Mouse (Mus musculus): Measurements from ENCODE around the gene 4930519P11Rik.

Gene 4930519P11Rik

GRCm38 (mm10) chr2:154632203-154632780 lies 19.1 kb upstream of the 4930519P11Rik start:
- peak; percentile 18 for DNase-seq (ENCODE audit: low spot score)

- DNase-seq (ENCODE audit: low spot score) = no peak
These were observed 17.3 kb upstream of the 4930519P11Rik start for GRCm38 (mm10) chr2:154630531-154630930.

DNA sequence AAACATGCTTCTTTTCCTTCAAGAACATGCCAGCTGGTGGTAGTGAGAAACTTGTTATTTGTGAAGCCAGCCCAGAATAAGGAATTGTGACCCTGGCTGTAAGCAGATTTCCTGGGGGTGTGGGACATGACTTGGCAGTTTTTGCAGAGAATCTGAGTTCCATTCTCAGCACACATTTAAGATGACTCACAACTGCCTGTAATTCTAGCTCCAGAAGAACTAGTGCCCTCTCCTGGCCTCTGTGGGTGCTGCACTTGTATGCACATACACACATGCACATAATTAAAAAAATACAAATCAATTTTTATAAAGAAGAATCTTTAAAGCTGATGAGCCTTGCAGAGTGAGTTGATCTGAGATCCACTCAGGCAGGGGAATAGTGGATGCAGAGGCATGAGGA lies 10.9 kb upstream of the 4930519P11Rik start:
- DNase-seq (ENCODE audit: low spot score) = no peak

GRCm38 (mm10) chr2:154621684-154622083 lies 8.4 kb upstream of the 4930519P11Rik start:
- DNase-seq (ENCODE audit: low spot score) = no peak

DNA sequence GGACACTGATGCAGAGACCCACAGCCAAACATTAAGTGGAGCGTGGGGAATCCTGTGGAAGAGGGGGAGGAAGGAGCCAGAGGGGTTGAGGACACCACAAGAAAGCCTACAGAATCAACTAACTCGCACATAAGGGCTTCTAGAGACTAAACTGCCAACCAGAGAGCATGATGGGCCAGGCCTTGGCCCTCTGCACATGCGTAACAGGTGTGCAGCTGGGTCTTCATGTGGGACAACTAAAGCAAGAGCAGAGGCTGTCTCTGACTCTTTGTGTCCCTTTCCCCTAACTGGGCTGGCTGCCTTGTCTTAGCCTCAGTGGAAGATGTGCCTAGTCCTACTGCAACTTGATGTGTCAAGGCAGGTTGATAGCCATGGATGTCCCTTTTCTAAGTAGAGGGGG lies 3.8 kb upstream of the 4930519P11Rik start:
- DNase-seq (ENCODE audit: low spot score) = no peak

DNA sequence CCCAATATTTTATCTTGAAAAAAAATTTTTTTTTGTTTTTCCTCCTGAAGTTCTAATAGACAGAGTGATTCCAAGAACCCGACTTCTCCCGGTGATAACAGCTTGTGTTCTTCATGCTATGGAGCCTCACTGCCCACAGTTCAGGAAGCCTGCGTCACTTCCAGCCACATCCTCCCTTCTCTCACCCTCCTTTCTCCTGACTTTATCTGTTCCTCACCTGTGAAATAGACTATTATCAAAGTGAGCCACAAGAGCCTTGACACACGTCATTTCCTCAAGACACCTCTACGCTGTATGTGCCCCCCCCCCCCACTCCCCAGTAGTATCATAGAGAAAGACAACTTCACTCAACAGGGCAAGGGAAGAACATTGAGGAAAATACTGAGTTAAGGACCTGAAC lies 2.4 kb upstream of the 4930519P11Rik start:
- no peak for DNase-seq (ENCODE audit: low spot score)

GRCm38 (mm10) chr2:154614841-154615576 lies 1.8 kb upstream of the 4930519P11Rik start:
- DNase-seq (ENCODE audit: low spot score) = no peak

DNA sequence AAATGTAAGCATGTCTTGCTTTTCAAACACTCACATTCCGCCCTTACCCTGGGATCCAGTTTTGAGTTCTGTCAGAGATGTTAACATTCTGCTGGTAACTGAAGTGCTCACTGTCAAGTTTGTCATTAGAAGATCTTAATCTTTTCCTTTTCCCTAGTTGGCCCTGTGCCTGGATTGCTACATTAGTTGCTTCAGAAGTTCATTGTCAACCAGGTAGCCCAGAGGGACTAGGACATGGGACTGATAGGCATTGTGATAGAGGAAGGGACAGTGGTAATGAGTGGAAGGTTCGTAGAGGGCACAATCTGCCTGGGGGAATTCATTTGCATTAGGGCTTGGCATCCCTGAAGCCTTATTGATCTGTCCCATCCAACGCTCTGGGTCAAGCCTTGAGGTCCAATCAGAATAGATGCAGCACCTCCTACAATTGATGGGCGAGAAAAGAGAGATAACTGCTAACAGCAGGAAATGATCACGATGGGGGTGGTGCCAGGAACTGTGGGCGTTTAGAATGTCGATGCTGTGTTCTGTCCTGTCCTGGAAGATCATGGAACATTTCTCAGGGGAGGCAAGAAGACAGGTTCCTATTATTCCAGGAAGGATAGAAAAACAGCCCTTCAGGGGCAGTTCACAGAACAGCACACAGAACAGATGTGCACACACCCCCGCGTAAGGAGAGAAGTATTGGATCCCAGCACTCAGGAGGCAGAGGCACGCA lies 4.0 kb downstream of the 4930519P11Rik start:
- no peak for DNase-seq (ENCODE audit: low spot score)

GRCm38 (mm10) chr2:154606965-154607364 lies 6.3 kb downstream of the 4930519P11Rik start:
- no peak for DNase-seq (ENCODE audit: low spot score)

DNA sequence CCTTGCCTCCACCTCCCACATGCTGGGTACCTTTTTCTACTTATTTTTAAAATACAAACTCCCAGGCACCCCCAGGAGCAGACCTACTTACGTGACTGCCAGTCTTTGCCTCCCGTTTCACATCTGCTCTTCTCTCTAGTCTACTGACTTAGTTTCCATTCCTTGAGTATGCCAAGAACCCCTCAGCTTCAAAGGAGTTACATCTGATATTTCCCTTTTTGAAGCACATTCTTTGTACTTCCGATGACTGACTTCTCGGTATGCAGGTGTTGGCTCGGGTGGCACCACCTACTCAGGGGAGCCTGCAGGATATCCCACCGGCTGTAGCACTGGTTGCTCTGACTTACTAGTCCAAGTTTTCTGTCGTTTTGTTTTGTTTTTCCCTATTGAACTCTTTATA lies 9.1 kb downstream of the 4930519P11Rik start:
- DNase-seq (ENCODE audit: low spot score) = no peak

- DNase-seq (ENCODE audit: low spot score) = peak; percentile 99
These were observed 9.5 kb downstream of the 4930519P11Rik start, which contains the start of gene Pxmp4 for GRCm38 (mm10) chr2:154603638-154604153. Gene Pxmp4 (minus strand): TSS chr2:154603708.

GRCm38 (mm10) chr2:154603007-154603637 lies 10.1 kb downstream of the 4930519P11Rik start:
- no peak for DNase-seq (ENCODE audit: low spot score)

GRCm38 (mm10) chr2:154601324-154601723 lies 11.9 kb downstream of the 4930519P11Rik start:
- DNase-seq (ENCODE audit: low spot score) = no peak

DNA sequence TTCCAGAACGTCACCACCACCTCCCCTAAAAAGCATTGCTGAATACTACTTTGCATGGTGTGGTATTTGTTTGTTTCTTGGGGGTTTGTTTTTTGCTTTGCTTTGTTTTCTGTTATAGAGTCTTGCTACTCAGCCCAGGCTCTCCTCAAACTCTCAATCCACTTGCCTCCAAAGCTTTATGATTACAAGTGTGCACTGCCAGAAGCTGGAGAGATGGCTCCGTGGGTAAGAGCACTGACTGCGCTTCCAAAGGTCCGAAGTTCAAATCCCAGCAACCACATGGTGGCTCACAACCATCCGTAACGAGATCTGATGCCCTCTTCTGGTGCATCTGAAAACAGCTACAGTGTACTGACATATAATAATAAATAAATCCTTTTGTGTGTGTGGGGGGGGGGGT lies 12.7 kb downstream of the 4930519P11Rik start:
- no peak for DNase-seq (ENCODE audit: low spot score)

- no peak for DNase-seq (ENCODE audit: low spot score)
These were observed 15.8 kb downstream of the 4930519P11Rik start for GRCm38 (mm10) chr2:154597399-154597798.

DNA sequence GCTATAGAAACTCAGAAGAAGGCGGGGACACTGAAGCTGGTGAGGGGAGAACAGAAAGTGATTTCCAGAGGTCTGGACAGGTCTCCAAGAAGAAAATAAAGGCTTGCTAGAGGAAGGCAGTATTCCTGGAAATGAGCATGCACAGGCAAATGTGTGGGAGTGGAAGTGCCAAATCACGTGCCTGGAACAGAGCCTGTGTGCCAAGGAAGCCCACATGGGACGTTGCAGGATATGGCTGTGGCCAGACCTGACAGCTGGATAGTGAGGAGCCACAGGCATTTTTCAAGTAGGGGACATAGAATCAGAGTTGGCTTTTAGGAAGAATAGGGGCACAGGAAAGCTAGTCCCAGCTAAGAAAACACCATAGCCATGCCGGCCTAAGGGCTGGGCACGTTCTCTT lies 17.5 kb downstream of the 4930519P11Rik start:
- DNase-seq (ENCODE audit: low spot score) = no peak

DNA sequence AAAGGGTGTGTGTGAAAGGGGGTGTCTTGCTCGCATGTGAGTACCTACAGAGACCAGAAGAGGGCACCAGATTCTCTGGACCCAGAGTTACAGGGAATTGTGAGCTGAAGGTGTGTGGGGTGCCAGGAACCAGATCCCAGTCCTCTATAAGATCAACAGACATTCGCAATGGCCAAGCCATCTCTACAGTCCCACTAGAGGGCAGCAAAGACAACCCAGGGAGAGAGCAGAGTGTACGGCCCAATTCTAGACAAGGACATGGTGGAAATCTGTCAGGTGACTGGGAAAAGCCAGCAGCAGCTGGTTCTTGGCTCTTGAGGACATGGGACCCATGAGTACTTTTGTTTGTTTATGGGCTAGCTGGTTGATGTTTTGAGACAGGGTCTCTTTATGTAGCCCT lies 20.2 kb downstream of the 4930519P11Rik start:
- DNase-seq (ENCODE audit: low spot score) = peak; percentile 32

DNA sequence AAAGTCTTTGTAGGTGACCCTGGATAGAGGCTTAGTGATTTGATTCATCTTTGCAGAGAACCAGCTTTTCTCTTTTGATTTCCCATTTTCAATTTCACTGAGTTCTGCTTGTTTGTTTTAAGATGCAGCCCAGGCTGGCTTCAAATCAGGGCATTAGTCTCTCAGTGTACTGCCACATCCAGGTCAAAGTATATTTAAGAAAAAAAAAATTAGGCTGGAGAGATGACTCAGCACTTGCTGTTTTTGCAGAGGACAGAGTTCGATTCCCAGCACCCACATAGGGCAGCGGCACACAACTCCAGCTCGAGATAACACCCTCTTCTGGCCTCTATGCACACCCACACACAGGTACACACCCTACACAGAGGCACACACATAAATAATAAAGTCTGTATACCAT lies 22.0 kb downstream of the 4930519P11Rik start:
- no peak for DNase-seq (ENCODE audit: low spot score)

- no peak for DNase-seq (ENCODE audit: low spot score)
These were observed 24.2 kb downstream of the 4930519P11Rik start for GRCm38 (mm10) chr2:154589051-154589450.

GRCm38 (mm10) chr2:154586405-154586804 lies 26.8 kb downstream of the 4930519P11Rik start:
- no peak for DNase-seq (ENCODE audit: low spot score)

DNA sequence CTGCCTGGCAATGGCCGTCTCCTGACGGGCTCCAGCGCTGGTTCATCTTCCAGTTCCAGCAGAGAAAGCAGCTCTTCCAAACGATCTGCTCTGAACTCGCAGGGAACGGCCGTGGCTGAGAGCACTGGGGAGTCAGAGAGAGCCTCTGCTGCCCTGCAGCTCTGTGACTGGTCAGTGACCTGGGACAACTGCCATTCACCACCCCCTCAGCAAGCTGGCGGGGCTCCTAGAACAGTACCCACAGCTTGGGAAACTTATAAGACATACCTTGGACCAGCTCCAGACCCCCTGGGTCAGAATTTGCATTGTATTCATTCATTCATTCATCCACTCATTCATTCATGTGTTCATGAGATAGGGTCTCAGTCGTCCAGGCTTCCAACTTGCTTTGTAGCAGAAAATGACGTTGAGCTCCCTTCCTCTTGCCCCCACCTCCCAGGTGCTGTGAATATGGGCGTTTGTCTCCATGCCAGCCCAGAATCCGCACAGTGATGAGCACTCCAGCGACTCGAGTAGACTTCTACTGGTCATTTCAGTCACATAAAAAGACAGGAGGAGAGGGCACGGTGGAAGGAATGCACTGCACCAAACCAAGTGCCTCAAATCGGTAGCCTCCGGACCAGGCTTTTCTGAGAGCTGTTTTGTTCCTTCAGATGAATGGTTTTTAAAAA lies 28.2 kb downstream of the 4930519P11Rik start:
- DNase-seq (ENCODE audit: low spot score) = no peak

Data from yolk sac, embryonic 10.5 days (tissue).